Mouse (Mus musculus): ENCODE measurements around the gene Syt1. TPM values are rescaled to one million over a fixed set of nuclear protein-coding genes. Genes with fewer than 3 reads are reported as not detected.

Syt1 gene
- polyA plus RNA-seq, 1 experiment from 2014 or later: 0.08 TPM

- H3K9ac ChIP-seq: no peak overlapping the region
- 51% methylated on average over 9 of the region's 9 CpGs for WGBS (ENCODE audit: insufficient replicate concordance)
- no peaks in the 10 kb centered on the region for H3K27me3 ChIP-seq
- H3K4me3 ChIP-seq (replicated peaks): no peak overlapping the region
- no peak for ATAC-seq (ENCODE audit: low read depth)
- H3K9me3 ChIP-seq (replicated peaks): no peaks in the 10 kb centered on the region
- DNase-seq: no peak
- no peak overlapping the region for H3K4me2 ChIP-seq
- no peaks in the 10 kb centered on the region for H3K36me3 ChIP-seq
- no peak overlapping the region for H3K27ac ChIP-seq
- no peaks in the 10 kb centered on the region for H3K4me1 ChIP-seq (replicated peaks)
These were observed 473.1 kb downstream of the Syt1 start for GRCm38 (mm10) chr10:108537641-108538040.

DNA sequence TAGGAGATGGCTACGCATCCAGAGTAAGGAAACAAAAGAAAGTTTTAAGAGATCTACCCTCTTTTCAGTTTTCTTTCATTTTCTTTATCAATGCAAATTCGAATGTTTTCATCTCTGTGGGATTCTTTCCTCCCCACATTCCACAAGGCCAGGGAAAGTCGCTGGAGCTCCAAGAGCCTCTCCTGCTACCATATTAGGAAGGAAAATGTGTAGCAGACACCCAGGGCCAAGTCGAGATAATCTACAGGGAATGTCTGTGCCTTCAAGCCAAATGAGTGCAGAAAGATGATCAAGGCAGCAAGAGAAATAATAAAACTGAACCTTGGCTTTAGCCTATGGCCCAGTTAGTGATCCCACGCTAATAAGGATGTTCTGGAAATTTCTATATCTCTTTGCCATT, 474.9 kb downstream of the Syt1 start:
- Histone ChIP-seq H3K27ac (no peak overlapping the region), H3K9me3 (replicated peaks) (no peaks in the 10 kb centered on the region), H3K4me3 (replicated peaks) (no peak overlapping the region), H3K9ac (no peak overlapping the region), H3K36me3 (no peaks in the 10 kb centered on the region), H3K4me1 (replicated peaks) (no peaks in the 10 kb centered on the region), H3K4me2 (no peak overlapping the region), H3K27me3 (no peaks in the 10 kb centered on the region)
- ATAC-seq (ENCODE audit: low read depth) (no peak), DNase-seq (no peak)
- 37% methylated on average over 5 of the region's 5 CpGs for WGBS (ENCODE audit: insufficient replicate concordance)

- no peaks in the 10 kb centered on the region for H3K36me3 ChIP-seq
- H3K4me2 ChIP-seq: no peak overlapping the region
- WGBS (ENCODE audit: insufficient replicate concordance): 66% methylated on average over 4 of the region's 4 CpGs
- ATAC-seq (ENCODE audit: low read depth) (no peak), DNase-seq (no peak)
- H3K4me1 ChIP-seq (replicated peaks): no peaks in the 10 kb centered on the region
- no peaks in the 10 kb centered on the region for H3K9me3 ChIP-seq (replicated peaks)
- H3K4me3 ChIP-seq (replicated peaks): no peak overlapping the region
- no peak overlapping the region for H3K9ac ChIP-seq
- H3K27ac ChIP-seq: no peak overlapping the region
- no peaks in the 10 kb centered on the region for H3K27me3 ChIP-seq
These were observed 476.7 kb downstream of the Syt1 start for GRCm38 (mm10) chr10:108534112-108534511.

GRCm38 (mm10) chr10:108532916-108533315, 477.9 kb downstream of the Syt1 start:
- no peak for ATAC-seq (ENCODE audit: low read depth)
- 72% methylated on average over 11 of the region's 11 CpGs for WGBS (ENCODE audit: insufficient replicate concordance)

DNA sequence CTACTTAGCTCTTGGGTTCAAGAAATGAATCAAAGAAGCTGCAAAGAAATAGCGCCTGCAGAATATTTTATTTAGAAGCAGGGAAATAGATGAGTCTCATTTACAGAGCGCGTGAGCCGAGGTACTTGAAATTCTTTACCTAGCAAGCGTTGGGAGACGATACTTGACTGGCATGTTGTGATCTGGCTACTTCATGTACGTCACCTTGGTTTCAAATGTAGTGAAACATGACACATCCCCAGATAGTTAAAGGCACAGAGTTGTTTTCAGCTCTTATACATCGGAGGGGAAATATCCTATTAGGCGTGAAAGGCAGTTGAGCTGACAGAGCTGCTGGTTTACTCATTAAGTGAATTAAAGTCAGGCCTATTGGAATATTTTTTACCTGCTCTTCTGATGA, 478.5 kb downstream of the Syt1 start:
- WGBS (ENCODE audit: insufficient replicate concordance): 84% methylated on average over 9 of the region's 9 CpGs
- ATAC-seq (ENCODE audit: low read depth) (no peak), DNase-seq (no peak)
- H3K9me3 ChIP-seq (replicated peaks): no peaks in the 10 kb centered on the region
- no peak overlapping the region for H3K9ac ChIP-seq
- H3K27me3 ChIP-seq: no peaks in the 10 kb centered on the region
- no peaks in the 10 kb centered on the region for H3K4me1 ChIP-seq (replicated peaks)
- H3K4me3 ChIP-seq (replicated peaks): no peak overlapping the region
- no peaks in the 10 kb centered on the region for H3K36me3 ChIP-seq
- no peak overlapping the region for H3K27ac ChIP-seq
- no peak overlapping the region for H3K4me2 ChIP-seq

More at GRCm38 (mm10) chr10:108532916-108533315, 477.9 kb downstream of the Syt1 start:
- H3K36me3 ChIP-seq: no peaks in the 10 kb centered on the region
- H3K4me2 ChIP-seq: no peak overlapping the region
- H3K27ac ChIP-seq: no peak overlapping the region
- no peaks in the 10 kb centered on the region for H3K9me3 ChIP-seq (replicated peaks)
- no peak overlapping the region for H3K4me3 ChIP-seq (replicated peaks)
- H3K9ac ChIP-seq: no peak overlapping the region
- no peak for DNase-seq
- no peaks in the 10 kb centered on the region for H3K27me3 ChIP-seq
- no peaks in the 10 kb centered on the region for H3K4me1 ChIP-seq (replicated peaks)

DNA sequence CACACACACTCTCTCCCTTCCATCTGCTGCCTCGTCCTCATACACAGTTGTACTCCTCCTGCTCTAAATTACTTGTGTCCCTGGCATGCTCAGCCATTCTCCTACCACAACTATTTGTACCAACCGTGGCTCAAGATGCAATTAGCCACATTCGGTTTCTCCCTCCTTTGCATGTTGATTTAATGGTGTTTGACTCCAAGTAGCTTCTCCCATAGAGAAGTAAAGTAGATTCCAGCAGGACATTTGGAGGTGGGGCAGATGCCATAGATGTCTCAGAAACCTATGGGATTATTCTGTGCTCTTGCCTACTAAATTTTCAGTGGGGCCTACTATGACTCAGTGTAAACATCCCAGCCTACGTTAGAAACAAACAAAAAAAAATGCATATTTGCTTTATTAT, 479.1 kb downstream of the Syt1 start:
- H3K4me1 ChIP-seq (replicated peaks): no peaks in the 10 kb centered on the region
- H3K4me2 ChIP-seq: no peak overlapping the region
- ATAC-seq (ENCODE audit: low read depth) (no peak), DNase-seq (no peak)
- H3K9me3 ChIP-seq (replicated peaks): no peaks in the 10 kb centered on the region
- no peaks in the 10 kb centered on the region for H3K36me3 ChIP-seq
- H3K27ac ChIP-seq: no peak overlapping the region
- H3K4me3 ChIP-seq (replicated peaks): no peak overlapping the region
- 51% methylated on average over 4 of the region's 4 CpGs for WGBS (ENCODE audit: insufficient replicate concordance)
- no peaks in the 10 kb centered on the region for H3K27me3 ChIP-seq
- H3K9ac ChIP-seq: no peak overlapping the region

GRCm38 (mm10) chr10:108531111-108531510, 479.7 kb downstream of the Syt1 start:
- Histone ChIP-seq H3K9ac (no peak overlapping the region), H3K27me3 (no peaks in the 10 kb centered on the region), H3K36me3 (no peaks in the 10 kb centered on the region), H3K4me2 (no peak overlapping the region), H3K4me1 (replicated peaks) (no peaks in the 10 kb centered on the region), H3K27ac (no peak overlapping the region), H3K4me3 (replicated peaks) (no peak overlapping the region), H3K9me3 (replicated peaks) (no peaks in the 10 kb centered on the region)
- DNase-seq (no peak), ATAC-seq (ENCODE audit: low read depth) (no peak)
- 50% methylated on average over 4 of the region's 4 CpGs for WGBS (ENCODE audit: insufficient replicate concordance)

DNA sequence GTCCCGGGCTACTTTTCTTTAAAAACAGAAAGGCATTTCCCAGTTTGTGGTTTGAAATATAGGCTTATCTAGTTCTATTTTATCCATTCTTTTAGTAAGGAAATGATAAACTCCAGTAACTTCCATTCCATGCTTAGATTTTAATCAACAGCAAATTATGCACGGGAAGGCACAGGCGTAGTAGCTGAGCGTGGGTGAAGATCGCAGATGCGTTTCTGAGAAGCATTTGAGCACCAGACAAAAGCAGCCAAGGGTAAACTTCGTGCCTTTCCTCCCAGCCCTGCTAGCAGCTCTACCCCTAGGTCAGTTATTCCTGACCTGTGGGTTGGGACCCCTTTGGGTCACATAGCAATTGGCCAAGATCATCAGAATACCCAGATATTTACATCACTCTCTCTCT, 482.4 kb downstream of the Syt1 start:
- 78% methylated on average over 7 of the region's 7 CpGs for WGBS (ENCODE audit: insufficient replicate concordance)
- no peak overlapping the region for H3K4me3 ChIP-seq (replicated peaks)
- no peaks in the 10 kb centered on the region for H3K4me1 ChIP-seq (replicated peaks)
- H3K4me2 ChIP-seq: no peak overlapping the region
- H3K27ac ChIP-seq: no peak overlapping the region
- ATAC-seq (ENCODE audit: low read depth) (no peak), DNase-seq (no peak)
- no peaks in the 10 kb centered on the region for H3K9me3 ChIP-seq (replicated peaks)
- H3K36me3 ChIP-seq: no peaks in the 10 kb centered on the region
- H3K9ac ChIP-seq: no peak overlapping the region
- no peaks in the 10 kb centered on the region for H3K27me3 ChIP-seq

DNA sequence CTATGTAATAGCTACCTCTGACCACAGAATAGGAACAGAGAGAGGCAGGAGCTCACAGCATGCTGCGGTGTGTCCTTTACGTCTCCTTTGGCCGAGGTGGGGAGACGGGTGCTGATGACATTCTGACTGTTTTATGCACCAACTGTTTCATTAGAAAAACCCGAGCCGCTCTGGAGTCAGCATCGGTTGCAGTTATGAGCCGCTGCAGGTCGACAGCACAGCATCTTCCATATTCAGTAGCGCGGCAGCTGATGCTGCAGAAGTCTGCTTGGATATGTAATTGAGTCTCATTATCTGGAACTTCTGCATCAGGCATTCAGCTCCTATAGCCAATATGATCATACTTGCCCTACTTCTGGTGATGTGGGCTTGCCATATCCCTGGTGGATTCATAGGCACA, 485.3 kb downstream of the Syt1 start:
- 78% methylated on average over 11 of the region's 11 CpGs for WGBS (ENCODE audit: insufficient replicate concordance)

DNA sequence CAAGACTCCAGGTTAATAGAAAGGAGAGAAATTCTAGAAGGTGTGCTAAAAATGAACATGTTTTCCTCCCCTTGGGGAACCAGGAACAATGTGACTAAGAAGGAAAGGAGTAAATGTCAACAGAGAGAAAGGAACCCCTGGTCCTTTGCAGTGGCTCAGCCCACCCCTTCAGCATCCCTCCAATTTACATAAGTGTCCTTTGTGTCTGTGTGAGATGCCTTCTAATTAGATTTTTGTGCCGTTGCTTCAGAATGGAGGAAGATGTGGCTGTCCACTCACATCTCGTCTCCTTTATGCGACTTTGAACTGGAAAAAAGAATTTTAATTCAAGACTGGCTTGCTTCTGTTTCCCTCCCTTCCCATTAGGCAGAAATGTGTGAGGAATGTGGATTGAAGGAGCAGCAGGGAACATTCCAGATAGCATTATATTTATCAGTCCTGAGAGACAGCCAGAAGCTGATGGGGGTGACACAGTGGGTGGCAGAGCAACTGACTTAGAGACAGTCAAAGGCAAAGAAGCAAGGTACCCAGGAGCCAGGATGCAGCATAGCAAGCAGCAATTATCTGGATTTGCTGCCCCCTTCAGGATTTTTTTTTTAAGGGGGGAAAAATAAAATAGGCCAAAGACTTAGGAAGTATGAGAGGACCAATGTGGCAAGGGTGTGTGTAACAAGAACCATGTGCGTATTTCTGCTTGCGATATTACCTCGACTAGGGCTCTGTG, 486.3 kb downstream of the Syt1 start:
- Histone ChIP-seq H3K4me2 (no peak overlapping the region), H3K4me1 (replicated peaks) (no peaks in the 10 kb centered on the region), H3K4me3 (replicated peaks) (no peak overlapping the region), H3K9ac (no peak overlapping the region), H3K36me3 (no peaks in the 10 kb centered on the region), H3K27ac (no peak overlapping the region), H3K9me3 (replicated peaks) (no peaks in the 10 kb centered on the region), H3K27me3 (no peaks in the 10 kb centered on the region)
- DNase-seq: no peak
- ATAC-seq (ENCODE audit: low read depth): no peak
- WGBS (ENCODE audit: insufficient replicate concordance): 60% methylated on average over 6 of the region's 6 CpGs

More for the DNA sequence above, 485.3 kb downstream of the Syt1 start:
- Histone ChIP-seq H3K4me1 (replicated peaks) (no peaks in the 10 kb centered on the region), H3K27me3 (no peaks in the 10 kb centered on the region), H3K4me3 (replicated peaks) (no peak overlapping the region), H3K9ac (no peak overlapping the region), H3K9me3 (replicated peaks) (no peaks in the 10 kb centered on the region), H3K4me2 (no peak overlapping the region), H3K36me3 (no peaks in the 10 kb centered on the region), H3K27ac (no peak overlapping the region)
- ATAC-seq (ENCODE audit: low read depth) (no peak), DNase-seq (no peak)

DNA sequence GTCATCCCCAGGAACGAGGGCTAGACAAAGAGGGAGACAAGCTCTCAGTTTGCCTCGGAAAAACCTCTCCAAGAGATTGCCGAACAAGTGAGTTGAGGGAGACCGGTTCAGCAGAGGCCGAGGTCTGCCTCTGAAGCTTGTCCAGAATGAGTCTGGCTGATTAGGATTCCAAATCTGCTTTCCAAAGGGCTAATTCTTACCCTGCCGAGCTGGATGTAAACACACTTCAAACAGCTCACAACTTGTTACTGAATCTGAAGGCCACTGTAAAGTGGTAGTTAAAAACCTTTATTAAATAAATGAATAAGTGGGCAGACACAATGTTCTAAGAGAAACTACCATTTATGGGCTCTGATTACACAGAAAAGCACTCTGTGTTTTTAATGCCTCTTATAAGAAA, 491.6 kb downstream of the Syt1 start:
- no peak overlapping the region for H3K9ac ChIP-seq
- H3K4me2 ChIP-seq: no peak overlapping the region
- no peaks in the 10 kb centered on the region for H3K4me1 ChIP-seq (replicated peaks)
- ATAC-seq (ENCODE audit: low read depth): no peak
- H3K27me3 ChIP-seq: no peaks in the 10 kb centered on the region
- H3K4me3 ChIP-seq (replicated peaks): no peak overlapping the region
- H3K9me3 ChIP-seq (replicated peaks): no peaks in the 10 kb centered on the region
- WGBS (ENCODE audit: insufficient replicate concordance): 44% methylated on average over 6 of the region's 6 CpGs
- no peaks in the 10 kb centered on the region for H3K36me3 ChIP-seq
- no peak for DNase-seq
- no peak overlapping the region for H3K27ac ChIP-seq

DNA sequence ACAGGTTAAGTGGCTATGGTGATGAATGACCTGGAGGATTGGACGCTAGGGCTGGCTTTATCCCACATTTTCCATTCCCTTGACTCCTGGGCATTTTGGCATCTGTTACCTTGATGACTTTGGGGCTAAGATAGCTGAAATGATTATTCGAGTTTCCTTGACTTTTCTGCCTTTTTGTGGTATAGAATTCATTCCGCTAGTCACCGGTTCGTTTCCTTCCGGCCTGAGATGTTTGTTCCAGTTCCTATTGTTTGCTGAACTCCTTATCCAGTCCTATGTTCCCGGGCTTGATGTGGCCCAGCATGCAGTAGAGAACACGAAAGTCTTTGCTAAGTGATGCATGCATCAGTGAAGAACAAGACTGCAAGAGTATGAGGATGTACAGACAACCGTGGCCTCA, 493.7 kb downstream of the Syt1 start:
- H3K4me2 ChIP-seq: no peak overlapping the region
- H3K27ac ChIP-seq: no peak overlapping the region
- H3K4me3 ChIP-seq (replicated peaks): no peak overlapping the region
- no peak overlapping the region for H3K9ac ChIP-seq
- H3K27me3 ChIP-seq: no peaks in the 10 kb centered on the region
- no peaks in the 10 kb centered on the region for H3K9me3 ChIP-seq (replicated peaks)
- H3K36me3 ChIP-seq: no peaks in the 10 kb centered on the region
- no peaks in the 10 kb centered on the region for H3K4me1 ChIP-seq (replicated peaks)
- 58% methylated on average over 9 of the region's 9 CpGs for WGBS (ENCODE audit: insufficient replicate concordance)
- no peak for ATAC-seq (ENCODE audit: low read depth)
- DNase-seq: no peak

All from liver, embryonic 13.5 days (tissue).